Mouse (Mus musculus) G1E (cell line): ENCODE results near the gene Dnajc12. TPM values are rescaled to one million over a fixed set of nuclear protein-coding genes. Genes with fewer than 3 reads are reported as not detected.
"Not testable (repeated sequence)": the region's sequence is repeated elsewhere in the genome, so short reads cannot be mapped to it uniquely, and the experiment has no call there.

Experiments used
- ATAC-seq: 2 replicates; pipeline ENCODE4 v1.8.0; 2016; ENCODE audit warnings: mild to moderate bottlenecking; ENCODE audit not compliant: insufficient number of reproducible peaks, poor library complexity, low FRiP score, severe bottlenecking; ENCODE audit errors: extremely low read depth
- DNase-seq: peaks from one replicate; pipeline ENCODE4 v3.0.0; 2012; ENCODE audit warnings: low spot score
- H3K27me3 ChIP-seq: 2 replicates; pipeline ENCODE4 v1.6.1; 2012; ENCODE audit warnings: mild to moderate bottlenecking, low read length, inconsistent platforms; ENCODE audit not compliant: insufficient read depth
- H3K36me3 ChIP-seq: replicated peaks from 2 replicates; pipeline ENCODE3; 2012; ENCODE audit warnings: mild to moderate bottlenecking, inconsistent platforms
- H3K4me1 ChIP-seq: 2 replicates; pipeline ENCODE4 v1.6.1; 2012; ENCODE audit warnings: low read depth, low read length, inconsistent platforms, mixed read lengths; ENCODE audit not compliant: insufficient read depth
- H3K4me3 ChIP-seq: 2 replicates; pipeline ENCODE4 v1.5.1; 2012; ENCODE audit warnings: low read depth, mild to moderate bottlenecking, inconsistent platforms, low read length, moderate library complexity, mixed read lengths
- H3K9me3 ChIP-seq: replicated peaks from 2 replicates; pipeline ENCODE4 v1.6.1; 2012; ENCODE audit warnings: inconsistent platforms
- CTCF ChIP-seq: IDR thresholded peaks from 2 replicates; pipeline ENCODE4 v1.5.1; 2012; ENCODE audit warnings: low read depth, low read length, inconsistent platforms, mixed read lengths
- GATA1 ChIP-seq: IDR thresholded peaks from 2 replicates; pipeline ENCODE4 v1.6.1; 2012; ENCODE audit warnings: borderline replicate concordance, low read length, inconsistent platforms, mixed read lengths
- GATA2 ChIP-seq: IDR thresholded peaks from 2 replicates; pipeline ENCODE4 v1.6.1; 2012; ENCODE audit warnings: low read depth, low read length, inconsistent platforms, borderline replicate concordance
- POLR2AphosphoS5 ChIP-seq: IDR thresholded peaks from 2 replicates; pipeline ENCODE4 v1.6.1; 2012; ENCODE audit warnings: low read depth, low read length, inconsistent platforms; ENCODE audit not compliant: insufficient replicate concordance
- TAL1 ChIP-seq: conservative IDR thresholded peaks from 2 replicates; pipeline ENCODE4 v1.6.1; 2012; ENCODE audit warnings: low read depth, low read length, inconsistent platforms, mixed read lengths
- polyA plus RNA-seq: library from polyadenylated mRNA; stranded (reverse); fragments of >175 nt; gene quantifications from 2 replicates; pipeline ENCODE4 v1.2.3, GENCODE M21; 2012
- total RNA-seq, 2 experiments: library from RNA; stranded (forward) in 1 of 2; stranded (reverse) in 1 of 2; fragments of 200-1000 nt in 1 of 2; fragments of >200 nt in 1 of 2; fragmentation: Nextera tagmentation in 1 of 2; gene quantifications; 2 replicates each; pipeline ENCODE4 v1.2.3; 2014 to 2017

Dnajc12 gene
- total and polyA plus RNA-seq, 3 experiments: 0.20 to 1.9 (median 1.2) TPM

- TF ChIP-seq TAL1 (no peak), GATA1 (no peak), CTCF (no peak)
- ATAC-seq: no peak
- no peak for DNase-seq
Measured at GRCm38 (mm10) chr10:63381498-63382280, 554 bp upstream of the Dnajc12 start, which contains the start of gene Sirt1. Sirt1 (minus strand) TSS chr10:63381704.

DNA sequence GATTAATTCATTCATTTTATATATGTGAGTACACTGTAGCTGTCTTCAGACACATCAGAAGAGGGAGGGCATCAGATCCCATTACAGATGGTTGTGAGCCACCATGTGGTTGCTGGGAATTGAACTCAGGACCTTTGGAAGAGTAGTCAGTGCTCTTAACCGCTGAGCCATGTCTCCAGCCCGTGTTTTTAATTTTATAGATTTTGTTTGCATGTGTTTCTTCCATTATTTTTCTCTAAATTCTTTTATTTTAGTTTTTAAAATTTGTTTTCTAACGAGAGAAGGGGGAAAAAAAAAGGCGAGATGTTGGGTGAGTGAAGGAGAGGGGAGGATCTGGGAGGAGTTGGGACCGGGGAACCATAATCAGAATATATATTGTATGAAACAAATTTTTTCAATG lies 3.7 kb downstream of the Dnajc12 start:
- ATAC-seq, DNase-seq, H3K4me1 ChIP-seq, H3K27me3 ChIP-seq, H3K36me3 ChIP-seq, H3K9me3 ChIP-seq, H3K4me3 ChIP-seq: not testable (repeated sequence)

More at GRCm38 (mm10) chr10:63381498-63382280, 554 bp upstream of the Dnajc12 start, which contains the start of gene Sirt1:
- H3K36me3 ChIP-seq: no peaks in the 10 kb centered on the region
- peak within 1 kb of the TSS; percentile 67 for H3K4me3 ChIP-seq
- H3K27me3 ChIP-seq: no peaks in the 10 kb centered on the region
- H3K9me3 ChIP-seq: no peaks in the 10 kb centered on the region
- H3K4me1 ChIP-seq: peaks cover 11% of the 10 kb centered on the region; the same call in 1 of the 2 replicates

DNA sequence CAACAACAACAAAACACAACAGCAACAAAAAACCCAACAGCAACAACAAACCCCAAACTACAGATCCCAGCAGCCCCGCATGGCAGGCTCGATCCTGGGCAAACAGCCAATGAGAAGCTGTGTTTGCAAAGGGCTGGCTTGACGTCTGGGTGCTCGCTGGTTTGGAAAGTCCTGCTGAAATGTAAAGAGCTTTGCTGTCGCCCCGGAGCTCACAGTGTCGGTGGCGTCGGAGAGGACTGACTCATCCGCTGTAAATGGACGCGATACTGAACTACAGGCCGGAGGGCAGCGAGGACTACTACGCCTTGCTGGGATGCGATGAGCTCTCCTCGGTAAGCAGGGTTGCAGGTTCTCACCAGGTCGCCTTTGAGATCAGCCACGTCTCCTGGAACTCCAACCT lies 4.2 kb downstream of the Dnajc12 start:
- peak; percentile 92 for ATAC-seq
- TF ChIP-seq GATA2: no peak
- TF ChIP-seq CTCF: no peak
- TF ChIP-seq TAL1: no peak
- no peak for TF ChIP-seq GATA1
- no peak for TF ChIP-seq POLR2AphosphoS5
- Histone ChIP-seq H3K36me3 (no peaks in the 10 kb centered on the region), H3K4me3 (peak overlapping the region; percentile 73), H3K27me3 (no peaks in the 10 kb centered on the region), H3K9me3 (no peaks in the 10 kb centered on the region), H3K4me1 (peaks cover 7% of the 10 kb centered on the region; the same call in 1 of the 2 replicates)
- peak; percentile 60 for DNase-seq

DNA sequence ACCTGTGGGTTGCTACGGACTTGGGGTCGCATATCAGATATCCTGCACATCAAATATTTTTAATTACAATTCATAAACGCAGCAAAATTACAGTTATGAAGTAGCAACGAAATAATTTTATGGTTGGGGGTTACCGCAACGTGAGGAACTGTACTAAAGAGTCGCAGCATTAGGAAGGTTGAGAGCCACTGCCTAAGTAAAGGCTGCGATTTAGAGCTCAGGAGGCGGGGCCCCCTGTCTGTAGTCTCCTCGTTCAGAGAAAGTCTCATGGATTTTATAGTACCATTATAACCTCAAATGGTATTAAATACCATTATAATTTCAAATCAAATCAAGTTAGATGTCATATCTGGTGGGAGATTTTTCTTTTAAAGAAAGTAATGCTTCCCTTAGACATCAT lies 4.7 kb downstream of the Dnajc12 start:
- Histone ChIP-seq H3K4me1 (peaks cover 6% of the 10 kb centered on the region; the same call in 1 of the 2 replicates), H3K9me3 (no peaks in the 10 kb centered on the region), H3K4me3 (peak overlapping the region; percentile 73), H3K27me3 (no peaks in the 10 kb centered on the region), H3K36me3 (no peaks in the 10 kb centered on the region)
- no peak for TF ChIP-seq GATA1
- TF ChIP-seq POLR2AphosphoS5: no peak
- TF ChIP-seq CTCF: no peak
- no peak for TF ChIP-seq TAL1
- no peak for TF ChIP-seq GATA2
- ATAC-seq: no peak
- no peak for DNase-seq

GRCm38 (mm10) chr10:63388948-63389347 lies 6.7 kb downstream of the Dnajc12 start:
- TF ChIP-seq TAL1: no peak
- no peak for TF ChIP-seq CTCF
- no peak for TF ChIP-seq GATA1
- TF ChIP-seq POLR2AphosphoS5: no peak
- no peak for TF ChIP-seq GATA2
- no peak for DNase-seq
- ATAC-seq: no peak
- H3K27me3 ChIP-seq: no peaks in the 10 kb centered on the region
- H3K4me1 ChIP-seq: no peaks in the 10 kb centered on the region
- no peaks in the 10 kb centered on the region for H3K36me3 ChIP-seq
- no peak overlapping the region for H3K4me3 ChIP-seq
- no peaks in the 10 kb centered on the region for H3K9me3 ChIP-seq

DNA sequence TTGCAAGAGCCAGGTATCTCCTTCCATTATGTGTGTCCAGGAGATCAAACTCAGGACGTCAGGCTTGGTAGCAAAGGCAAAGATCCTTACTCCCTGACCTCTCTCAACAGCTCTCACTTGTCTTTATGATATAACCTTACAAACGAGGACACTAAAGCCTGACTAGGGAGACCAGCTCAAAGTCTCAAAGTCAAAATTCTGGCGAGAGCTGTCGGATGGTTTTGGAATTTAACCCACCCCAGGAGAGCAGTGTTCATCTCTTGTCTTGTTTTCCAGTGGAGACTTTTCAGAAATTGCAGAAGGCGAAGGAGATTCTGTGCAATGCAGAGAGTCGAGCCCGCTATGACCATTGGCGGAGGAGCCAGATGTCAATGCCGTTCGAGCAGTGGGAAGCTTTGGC lies 14.7 kb downstream of the Dnajc12 start:
- Histone ChIP-seq H3K4me1 (no peaks in the 10 kb centered on the region), H3K27me3 (no peaks in the 10 kb centered on the region), H3K4me3 (no peak overlapping the region), H3K36me3 (no peaks in the 10 kb centered on the region), H3K9me3 (no peaks in the 10 kb centered on the region)
- TF ChIP-seq CTCF (no peak), TAL1 (no peak), GATA2 (no peak), POLR2AphosphoS5 (no peak), GATA1 (no peak)
- no peak for ATAC-seq
- no peak for DNase-seq
